Mouse (Mus musculus): Measurements from ENCODE around the gene Gfap. TPM values are rescaled to one million over a fixed set of nuclear protein-coding genes. Genes with fewer than 3 reads are reported as not detected.

The Gfap gene
- total RNA-seq, 2 experiments from 2014 or later, result 0.26 TPM; not detected in 1

DNA sequence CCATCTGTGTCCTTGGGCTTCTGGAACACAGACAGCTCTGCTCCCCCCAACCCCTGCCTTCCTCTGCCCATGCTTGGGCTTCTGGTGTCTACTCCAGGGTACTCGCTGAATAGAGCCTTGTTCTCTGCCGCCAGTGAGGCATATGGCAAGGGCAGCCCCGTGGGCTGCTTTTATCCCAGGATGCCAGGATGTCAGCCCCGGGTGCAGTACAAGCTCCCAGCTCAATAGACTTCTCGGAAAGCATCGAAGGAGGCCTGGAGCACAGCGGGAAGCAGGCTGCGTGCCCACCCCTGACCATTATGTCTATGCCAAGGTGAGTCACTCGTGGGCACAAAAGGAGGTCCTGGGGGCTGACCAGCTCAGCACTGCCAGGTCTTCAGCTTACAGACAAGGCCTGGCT, 2.3 kb downstream of the Gfap start:
- no peak for DNase-seq (ENCODE audit: low spot score in 2 of 2)

DNA sequence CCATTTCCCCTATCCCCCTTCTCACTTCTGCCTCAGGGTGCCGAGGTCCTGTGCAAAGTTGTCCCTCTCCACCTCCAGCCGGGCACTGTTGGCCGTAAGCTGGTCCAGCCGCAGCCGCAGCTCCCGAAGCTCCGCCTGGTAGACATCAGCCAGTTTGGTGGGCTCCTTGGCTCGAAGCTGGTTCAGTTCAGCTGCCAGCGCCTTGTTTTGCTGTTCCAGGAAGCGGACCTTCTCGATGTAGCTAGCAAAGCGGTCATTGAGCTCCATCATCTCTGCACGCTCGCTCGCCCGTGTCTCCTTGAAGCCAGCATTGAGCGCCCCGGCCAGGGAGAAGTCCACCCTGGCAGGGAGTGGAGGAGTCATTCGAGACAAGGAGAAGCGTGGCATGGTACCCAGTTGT, 4.1 kb downstream of the Gfap start:
- DNase-seq (ENCODE audit: low spot score in 2 of 2), result no peak

DNA sequence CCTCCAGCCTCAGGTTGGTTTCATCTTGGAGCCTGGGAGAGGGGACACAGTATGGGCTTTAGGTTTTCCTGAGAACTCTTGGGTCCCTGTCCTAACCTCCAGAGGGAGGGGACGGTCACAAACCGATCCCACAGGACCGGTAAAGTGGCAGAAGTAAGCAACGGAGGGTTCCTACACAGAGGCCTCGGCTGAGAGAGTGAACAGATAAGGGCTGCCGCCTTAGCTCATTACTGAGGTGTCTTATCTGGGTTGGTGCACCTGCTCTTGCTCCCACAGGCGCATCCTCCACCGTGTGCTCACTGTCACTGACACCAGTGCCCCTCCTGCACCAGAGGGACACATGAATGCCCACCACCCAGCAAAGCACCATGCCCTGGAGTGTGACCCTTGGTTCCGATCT, 4.9 kb downstream of the Gfap start:
- no peak for DNase-seq (ENCODE audit: low spot score in 2 of 2)

DNA sequence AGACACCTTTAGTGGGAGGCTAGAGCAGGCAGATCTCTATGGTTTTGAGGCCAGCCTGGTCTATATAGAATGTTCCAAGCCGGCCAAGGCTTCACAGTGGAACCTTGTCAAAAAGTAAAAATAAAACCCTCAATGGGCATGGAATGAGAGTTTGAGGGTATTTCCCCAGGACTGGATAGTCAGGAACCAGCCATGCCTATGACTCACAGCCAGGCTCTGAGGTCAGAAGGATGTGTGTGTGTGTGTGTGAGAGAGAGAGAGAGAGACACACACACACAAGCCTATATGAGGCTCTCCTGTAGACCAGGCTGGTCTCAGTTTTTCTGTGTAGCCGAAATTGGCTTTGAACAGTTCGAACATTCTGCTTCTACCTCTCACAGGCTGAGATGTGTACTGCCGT, 6.0 kb downstream of the Gfap start:
- no peak for DNase-seq (ENCODE audit: low spot score in 2 of 2)

DNA sequence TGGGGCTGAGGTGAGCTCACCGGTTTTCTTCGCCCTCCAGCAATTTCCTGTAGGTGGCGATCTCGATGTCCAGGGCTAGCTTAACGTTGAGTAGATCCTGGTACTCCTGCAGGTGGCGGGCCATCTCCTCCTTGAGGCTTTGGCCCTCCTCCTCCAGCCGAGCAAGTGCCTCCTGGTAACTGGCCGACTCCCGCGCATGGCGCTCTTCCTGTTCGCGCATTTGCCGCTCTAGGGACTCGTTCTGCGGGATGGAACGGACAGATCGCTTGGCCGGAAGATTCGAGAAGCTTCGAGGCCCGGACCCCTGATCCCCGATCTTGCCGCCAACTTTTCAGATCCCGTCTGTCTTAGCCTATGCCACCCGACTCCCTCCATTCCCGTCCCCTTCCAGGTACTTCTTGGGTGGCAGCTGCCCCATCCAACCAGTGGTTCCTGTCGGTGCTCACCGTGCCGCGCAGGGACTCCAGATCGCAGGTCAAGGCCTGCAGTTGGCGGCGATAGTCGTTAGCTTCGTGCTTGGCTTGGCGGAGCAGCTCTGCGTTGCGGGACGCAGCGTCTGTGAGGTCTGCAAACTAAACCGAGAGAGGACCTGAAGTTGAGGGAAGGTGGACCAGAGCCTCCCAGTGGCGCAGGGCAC, 7.6 kb downstream of the Gfap start:
- DNase-seq (ENCODE audit: low spot score in 2 of 2), result peak in 1 of 2 experiments; percentile 67

DNA sequence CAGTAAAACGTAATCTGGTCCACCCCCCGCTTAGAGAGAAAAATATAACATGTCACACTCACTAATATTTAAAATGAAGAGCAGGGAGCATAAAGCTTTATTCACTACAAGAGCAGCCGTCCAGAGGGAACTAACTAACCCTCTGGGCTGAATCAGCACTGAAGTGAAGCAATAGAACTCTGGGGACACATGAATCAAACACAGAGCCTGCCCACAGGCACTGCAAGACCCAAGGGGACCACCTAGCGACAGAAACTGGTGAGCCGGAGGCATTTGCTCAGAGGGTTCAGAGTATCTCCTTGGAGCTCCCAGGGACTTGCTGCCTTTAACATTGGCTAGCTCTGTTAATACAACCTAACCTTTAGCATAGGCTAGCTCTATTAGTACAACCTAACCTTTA, 10.6 kb downstream of the Gfap start:
- DNase-seq (ENCODE audit: low spot score in 2 of 2), result no peak

DNA sequence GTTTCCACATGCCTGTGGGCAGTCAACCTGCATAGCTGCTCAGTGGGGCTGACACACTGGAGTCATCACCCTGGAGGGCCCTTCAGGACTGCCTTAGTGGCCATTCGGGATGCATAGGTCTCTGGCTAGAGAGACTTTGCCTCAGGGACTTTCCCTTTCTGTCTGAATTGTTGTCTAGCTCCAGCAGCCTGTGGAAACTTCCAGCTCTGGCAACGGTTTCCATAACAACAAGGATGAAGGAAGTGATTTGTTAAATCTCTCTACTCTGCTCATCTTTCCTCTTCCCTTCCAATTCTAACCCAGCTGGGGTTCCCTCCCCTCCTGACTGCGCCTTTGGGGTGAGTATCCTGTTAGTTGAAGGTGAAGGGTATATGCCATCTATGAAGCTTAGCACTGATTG, 12.6 kb downstream of the Gfap start:
- DNase-seq (ENCODE audit: low spot score in 2 of 2), result no peak

DNA sequence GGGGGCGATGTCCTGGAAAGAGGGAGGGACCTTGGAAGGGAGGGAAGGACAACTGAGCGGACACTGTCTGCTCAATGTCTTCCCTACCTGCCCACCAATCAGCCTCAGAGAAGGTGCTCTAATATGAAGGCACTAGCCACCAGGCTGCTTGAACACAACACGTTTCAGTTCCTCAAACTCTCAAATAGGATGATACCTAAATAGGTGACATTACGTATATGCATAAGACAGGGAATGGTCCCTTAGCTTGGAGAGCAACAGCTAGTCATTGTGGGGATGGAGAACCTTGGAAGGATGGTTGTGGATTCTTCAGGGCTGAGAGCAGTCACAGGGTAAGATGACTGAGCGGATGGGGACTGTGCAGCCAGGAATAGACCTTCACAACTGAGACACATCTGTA, 13.3 kb downstream of the Gfap start:
- DNase-seq (ENCODE audit: low spot score in 2 of 2), result no peak

DNA sequence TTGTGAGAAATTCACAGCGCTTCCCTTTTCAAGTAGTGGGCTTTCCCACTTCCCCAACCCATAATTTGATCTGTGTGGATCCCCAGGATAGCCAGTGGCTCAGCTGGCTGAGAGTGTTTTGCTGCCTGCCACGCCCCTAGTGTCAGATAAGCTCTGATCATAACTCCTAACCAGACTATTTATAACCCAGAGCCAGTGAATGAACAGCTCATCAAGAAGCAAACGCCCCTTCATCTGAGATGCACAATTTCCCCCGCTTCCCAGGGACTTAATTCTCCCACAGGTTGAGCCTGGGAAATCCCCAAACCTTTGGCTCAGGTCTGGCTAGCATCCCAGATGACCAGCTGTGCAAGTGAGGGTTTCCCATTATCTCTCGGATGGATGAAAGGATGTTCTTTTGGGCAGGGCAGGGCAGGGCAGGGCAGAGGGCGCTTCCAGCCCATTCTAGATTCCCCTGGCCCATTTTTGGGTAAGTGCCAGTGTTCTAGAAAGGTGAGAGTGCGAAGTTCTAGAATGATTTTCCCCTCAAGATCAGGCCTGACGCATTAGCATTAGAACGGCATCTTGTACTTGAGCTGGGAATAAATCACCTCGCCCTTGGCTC, 16.0 kb downstream of the Gfap start, which contains the start of gene Fam187a:
Gene Fam187a (plus strand): TSS at position 554 of the 604 bp plus-strand sequence.
- DNase-seq (ENCODE audit: low spot score in 2 of 2), result no peak

DNA sequence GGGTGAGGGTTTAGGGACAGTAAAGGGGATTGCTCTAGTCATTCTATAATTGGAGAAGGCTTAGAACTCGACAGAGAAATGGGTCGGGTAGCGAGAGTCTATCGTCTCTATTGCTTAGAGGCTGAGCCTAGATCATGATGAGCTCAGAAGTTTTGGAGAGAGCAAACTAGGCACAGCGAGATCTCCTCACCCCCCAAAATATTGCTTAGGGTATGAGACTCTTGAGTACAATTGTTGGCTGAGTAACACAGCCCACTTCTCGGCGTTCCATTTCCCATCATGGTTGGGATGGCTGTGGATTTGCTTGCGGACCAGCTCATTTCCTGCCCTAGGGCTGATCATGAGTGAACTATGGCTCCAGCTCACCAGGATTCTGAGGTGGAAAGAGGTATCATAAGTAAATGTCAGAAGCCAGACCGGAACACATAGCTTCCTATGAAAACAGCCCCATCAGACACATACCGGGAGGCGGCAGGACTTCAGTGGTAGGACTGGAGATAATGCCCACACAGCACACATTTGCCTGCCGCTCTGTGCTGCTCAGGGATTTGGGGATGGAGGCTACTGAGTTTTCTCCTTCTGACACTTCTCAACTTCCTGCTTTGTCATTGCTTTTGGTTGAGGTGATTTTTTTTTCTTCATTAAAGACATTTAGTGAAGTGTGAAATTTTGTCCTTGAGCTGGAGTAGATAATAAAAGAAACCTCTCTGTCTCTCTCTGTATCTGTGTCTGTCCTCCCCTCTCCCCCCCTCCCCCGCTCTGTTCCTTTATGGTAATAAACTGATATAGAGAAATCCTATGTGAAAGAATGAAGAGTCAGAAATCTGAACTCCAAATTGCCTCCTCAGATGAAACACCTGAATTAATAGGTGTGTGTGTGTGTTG, 19.2 kb downstream of the Gfap start:
- no peak for DNase-seq (ENCODE audit: low spot score in 2 of 2)

DNA sequence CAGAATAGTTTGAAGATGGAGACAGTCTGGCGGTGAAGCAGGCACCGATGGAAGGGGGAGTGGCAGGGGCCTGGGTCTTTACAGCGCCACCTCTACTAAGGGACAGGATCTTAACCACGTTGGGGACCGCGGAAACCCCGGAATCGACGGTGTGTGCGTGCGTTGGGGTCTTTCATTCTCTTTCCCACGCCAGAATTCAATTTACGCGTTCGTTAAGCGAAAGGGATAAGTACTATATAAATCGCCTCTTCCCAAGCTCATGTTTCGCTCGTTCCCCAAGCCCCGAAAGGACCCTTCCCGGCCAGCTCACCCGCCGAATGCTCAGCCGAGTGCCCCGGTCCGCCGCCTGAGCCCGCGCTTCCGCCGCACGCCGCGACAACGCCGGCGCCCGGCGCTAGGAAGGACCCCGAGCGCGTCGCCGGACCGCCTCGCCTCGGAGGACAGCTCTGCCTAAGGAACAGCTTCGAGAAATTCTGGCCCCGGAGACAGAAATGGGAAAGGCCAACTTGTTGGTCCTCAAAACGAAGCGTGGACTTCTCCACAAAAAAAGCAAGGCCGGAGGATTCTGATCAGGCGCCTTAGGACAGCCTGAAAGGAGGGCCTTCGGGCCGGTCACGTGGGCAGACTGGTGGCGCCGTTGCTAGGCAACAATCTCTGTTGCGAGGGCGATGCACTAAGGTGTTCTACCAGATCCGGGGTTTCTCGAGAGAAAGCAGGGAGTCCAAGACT, 20.0 kb downstream of the Gfap start, which contains the start of the genes Eftud2 and Ccdc103:
Gene Eftud2 (minus strand): TSS at position 401 of the 729 bp plus-strand sequence.
Gene Ccdc103 (plus strand): TSS at position 620 of the 729 bp plus-strand sequence.
- peak; percentile 84 to 92 for DNase-seq (ENCODE audit: low spot score in 2 of 2)

DNA sequence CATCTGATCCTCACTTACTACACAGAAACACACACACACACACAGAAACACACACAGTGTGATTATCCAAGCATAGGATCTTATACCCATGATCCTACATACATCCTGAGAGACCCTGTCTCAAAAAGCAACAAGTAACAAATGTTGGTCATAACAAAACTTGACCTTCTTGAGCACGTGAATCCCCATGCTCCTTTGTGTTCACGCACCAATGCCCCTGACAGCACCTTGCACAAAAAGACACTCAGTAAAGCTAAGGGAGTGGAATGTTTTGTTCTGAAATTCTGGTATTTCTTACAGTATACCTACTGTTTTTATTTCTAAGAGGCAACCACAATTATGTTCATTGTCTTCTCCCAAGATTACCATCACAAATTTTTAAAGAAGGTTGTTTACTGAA, 21.2 kb downstream of the Gfap start:
- no peak for DNase-seq (ENCODE audit: low spot score in 2 of 2)

DNA sequence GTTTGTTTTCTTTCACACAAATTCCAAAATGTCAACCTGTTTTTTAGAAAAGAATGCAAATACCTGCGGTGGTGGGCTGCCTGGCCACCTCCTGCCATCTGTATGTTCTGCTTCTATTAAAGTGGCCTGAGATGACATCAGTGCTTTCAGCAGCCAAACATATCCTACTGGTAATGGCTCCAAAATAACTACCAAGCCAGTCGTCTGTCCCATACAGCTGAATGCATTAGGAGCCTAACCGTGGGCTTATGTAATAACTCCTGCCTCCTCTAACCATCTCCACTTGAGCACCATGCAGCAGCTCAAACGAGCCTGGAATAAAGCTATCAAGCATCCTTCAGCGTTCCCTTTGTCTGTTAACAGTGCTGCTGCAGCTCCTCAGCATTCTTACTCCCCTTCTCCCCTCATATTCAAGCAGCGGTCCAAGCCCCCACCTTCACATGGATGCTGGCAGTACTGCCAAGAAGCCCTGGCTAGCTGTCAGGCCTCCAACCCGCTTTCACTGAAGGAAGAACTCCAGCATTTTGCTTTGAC, 25.8 kb downstream of the Gfap start:
- no peak for DNase-seq (ENCODE audit: low spot score in 2 of 2)

DNA sequence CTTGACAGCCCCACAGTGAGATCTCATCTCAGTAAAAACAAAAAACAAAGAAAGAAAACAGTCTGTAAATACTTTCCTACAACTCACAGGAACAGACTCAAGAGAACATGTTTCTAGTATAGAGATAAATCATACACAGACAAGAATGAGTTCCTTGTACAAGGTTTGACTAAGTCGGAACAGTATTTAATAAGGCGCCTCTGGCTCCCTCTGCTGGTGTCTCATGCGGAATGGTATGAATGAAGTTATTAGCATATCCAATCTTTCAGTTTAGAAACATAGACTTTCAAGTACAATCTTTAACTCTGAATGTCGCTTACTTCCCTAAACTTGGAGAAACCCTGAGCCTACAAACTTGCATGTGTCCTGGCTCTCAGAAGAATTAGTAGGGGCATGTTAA, 36.4 kb downstream of the Gfap start:
- peak in 1 of 2 experiments; percentile 69 for DNase-seq (ENCODE audit: low spot score in 2 of 2)

DNA sequence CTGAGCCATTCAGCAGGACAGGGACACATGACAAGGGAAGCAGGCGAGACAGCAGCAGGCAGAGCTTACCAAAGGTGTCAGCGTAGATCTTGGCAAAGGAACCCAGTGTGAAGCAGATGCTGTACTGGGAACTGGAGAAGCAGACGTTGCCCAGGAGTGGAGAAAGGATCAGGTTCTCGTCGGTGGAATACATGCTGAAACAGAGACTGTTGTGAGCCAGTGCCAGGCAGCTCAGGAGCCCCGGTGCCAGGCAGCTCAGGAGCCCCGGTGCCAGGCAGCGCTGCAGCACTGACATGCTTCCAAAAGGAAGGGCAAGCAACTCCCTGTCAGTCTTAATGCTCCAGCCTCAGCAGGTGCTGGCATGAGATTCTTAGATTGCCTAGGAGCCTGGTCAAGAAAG, 40.8 kb downstream of the Gfap start:
- no peak for DNase-seq (ENCODE audit: low spot score in 2 of 2)

DNA sequence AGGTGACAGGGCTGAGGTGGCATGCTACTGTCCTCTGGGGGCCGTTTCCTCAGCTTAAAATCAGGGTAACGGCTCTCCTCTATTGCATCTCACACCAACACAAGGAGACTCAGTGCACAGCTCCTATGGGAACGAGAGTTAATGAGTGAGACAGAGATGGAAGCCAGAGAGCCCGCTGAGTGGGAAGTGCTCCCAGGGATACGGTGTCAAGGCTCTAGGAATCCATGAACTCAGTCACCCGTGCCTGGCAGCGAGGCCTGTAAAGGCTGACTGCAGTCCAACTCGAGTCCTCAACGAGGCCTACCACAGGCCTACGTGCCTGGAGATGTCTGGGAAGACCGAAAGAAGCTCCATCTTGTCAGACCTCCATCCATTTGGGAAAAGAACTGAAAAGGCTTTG, 41.8 kb downstream of the Gfap start:
- DNase-seq (ENCODE audit: low spot score in 2 of 2), result no peak

DNA sequence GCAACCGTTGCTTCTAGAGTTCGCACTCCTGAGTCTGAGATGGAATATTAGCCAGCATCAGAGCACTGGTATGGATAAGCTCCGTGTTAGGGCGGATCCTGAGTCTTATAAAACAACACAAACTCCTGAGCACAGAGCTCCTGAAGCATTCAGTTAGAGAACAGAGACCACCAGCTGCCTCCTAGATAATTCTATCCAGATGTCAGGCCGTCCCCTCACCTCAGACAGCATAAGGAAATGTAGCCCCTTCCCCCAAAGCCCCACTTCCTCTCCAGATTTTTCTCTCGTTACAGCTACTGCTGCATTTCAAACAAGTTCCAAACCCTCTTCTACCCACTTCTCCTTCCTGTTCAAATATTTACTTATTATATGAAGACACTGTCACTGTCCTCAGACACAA, 44.8 kb downstream of the Gfap start:
- no peak for DNase-seq (ENCODE audit: low spot score in 2 of 2)

DNA sequence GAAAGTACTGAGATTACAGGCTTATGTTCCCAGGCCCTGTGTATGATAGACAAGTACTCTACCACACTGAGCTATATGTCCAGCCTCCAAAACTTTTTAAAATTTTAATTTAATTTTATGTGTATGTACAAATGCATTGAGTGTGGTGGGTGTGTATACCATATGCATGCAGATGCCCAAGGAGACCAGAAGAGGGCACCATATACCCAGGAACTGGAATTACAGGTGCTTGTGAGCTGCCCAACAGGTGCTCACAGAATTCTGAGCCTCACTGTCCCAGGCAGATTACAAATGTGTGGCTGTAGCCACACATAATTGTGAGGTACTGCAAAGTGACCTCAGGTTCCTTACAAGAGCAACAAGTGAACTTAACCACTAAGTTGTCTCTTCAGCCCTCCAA, 47.0 kb downstream of the Gfap start:
- DNase-seq (ENCODE audit: low spot score in 2 of 2), result no peak

DNA sequence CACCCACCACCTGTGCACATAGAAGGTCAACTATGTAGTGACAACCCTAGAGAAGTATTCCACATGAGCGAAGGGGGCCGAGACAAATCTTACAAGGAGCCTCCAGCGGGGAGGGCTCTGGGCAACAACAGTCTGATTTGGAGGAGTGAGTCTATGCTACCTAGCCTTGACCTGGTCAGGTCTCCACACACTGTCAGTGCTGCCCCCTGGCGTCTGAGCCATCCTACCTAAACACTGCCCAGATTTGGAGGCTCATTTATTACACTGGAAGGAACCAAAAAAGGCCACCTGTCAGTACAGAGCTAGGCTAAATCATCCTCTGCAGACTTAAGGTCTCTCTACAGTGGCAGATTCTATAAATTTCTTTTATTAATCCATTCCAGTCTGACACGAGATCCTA, 48.8 kb downstream of the Gfap start:
- DNase-seq (ENCODE audit: low spot score in 2 of 2), result peak in 1 of 2 experiments; percentile 64

DNA sequence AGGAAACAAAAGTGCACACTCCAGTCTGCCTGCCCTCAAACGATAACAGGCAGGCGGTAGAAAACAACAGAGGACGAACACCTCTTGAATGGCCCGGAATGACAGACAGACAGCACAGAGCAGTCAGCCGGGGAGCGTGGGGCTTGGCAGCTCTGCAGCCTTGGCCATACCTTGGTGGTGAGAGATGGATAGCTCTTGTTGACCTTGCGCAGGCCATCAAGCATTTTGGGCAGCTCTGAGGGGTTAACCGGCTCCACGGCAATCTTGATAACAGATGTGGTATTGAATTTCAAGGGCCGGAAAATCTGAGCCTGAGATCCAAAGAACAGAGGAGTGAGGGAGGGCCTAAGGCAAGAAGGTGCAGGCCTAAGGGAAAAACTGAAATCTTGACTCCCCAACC, 54.8 kb downstream of the Gfap start:
- no peak for DNase-seq (ENCODE audit: low spot score in 2 of 2)

DNA sequence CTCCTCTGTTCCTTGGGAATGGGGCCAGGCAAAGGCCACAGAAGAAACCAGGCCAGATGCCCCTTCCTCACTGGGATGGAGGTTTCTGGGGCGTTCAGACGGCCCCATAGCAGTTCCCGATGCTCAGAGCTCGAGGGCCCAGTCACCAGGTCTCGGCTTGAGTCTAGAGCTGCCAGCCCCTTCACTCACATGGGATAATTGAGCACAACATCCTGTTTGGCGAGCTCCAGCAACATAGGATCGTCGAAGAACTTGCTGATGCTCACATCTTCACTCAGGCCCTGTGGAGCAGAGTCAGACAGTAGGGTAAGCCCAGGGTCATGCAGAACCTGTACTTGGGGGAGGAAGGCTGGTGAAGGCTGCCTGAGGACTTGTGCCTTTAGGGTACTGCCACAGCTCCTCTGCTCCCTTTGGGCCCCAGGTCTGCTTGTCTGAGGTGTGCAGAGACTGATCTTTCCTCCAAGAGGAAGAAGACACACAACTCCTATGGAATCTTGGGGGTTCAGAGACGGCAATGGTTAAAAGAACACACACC, 62.0 kb downstream of the Gfap start:
- DNase-seq (ENCODE audit: low spot score in 2 of 2), result no peak
